Mouse (Mus musculus) small intestine, adult 2 months (tissue): ENCODE results near the gene Eef1akmt2.

Experiments
- CTCF ChIP-seq: fragments of 200-500 bp; IDR thresholded peaks from 2 replicates; pipeline ENCODE4 v1.5.1; 2012; ENCODE audit warnings: low read depth, mild to moderate bottlenecking, control low read depth, inconsistent platforms, low read length, moderate library complexity, mixed read lengths; ENCODE audit not compliant: insufficient replicate concordance, insufficient read length; ENCODE audit errors: extremely low read depth
- POLR2A ChIP-seq: fragments of 200-500 bp; IDR thresholded peaks from 2 replicates; pipeline ENCODE4 v1.6.1; 2012; ENCODE audit warnings: low read depth, mild to moderate bottlenecking, control low read depth, inconsistent platforms, low read length, moderate library complexity

- TF ChIP-seq CTCF (no peak), POLR2A (no peak)
These were observed 37.4 kb downstream of the Eef1akmt2 start for GRCm38 (mm10) chr7:132815081-132815480.
